Mouse (Mus musculus) layer of hippocampus, postnatal 25 days (tissue): Measurements from ENCODE around the gene Elk3. TPM values are rescaled to one million over a fixed set of nuclear protein-coding genes. Genes with fewer than 3 reads are reported as not detected.

Source experiments
- DNase-seq, 2 experiments: peaks; one replicate each; pipeline ENCODE4 v3.0.0; 2022; ENCODE audit warnings: mixed read lengths in 2 of 2, low spot score in 1 of 2; ENCODE audit errors: extremely low spot score in 1 of 2
- total RNA-seq, 2 experiments: library from RNA; stranded (reverse); gene quantifications; 2 replicates each; pipeline ENCODE4 v1.2.3; 2021

The Elk3 gene
- total RNA-seq, 2 experiments from 2014 or later: 7.6 to 8.5 TPM

DNA sequence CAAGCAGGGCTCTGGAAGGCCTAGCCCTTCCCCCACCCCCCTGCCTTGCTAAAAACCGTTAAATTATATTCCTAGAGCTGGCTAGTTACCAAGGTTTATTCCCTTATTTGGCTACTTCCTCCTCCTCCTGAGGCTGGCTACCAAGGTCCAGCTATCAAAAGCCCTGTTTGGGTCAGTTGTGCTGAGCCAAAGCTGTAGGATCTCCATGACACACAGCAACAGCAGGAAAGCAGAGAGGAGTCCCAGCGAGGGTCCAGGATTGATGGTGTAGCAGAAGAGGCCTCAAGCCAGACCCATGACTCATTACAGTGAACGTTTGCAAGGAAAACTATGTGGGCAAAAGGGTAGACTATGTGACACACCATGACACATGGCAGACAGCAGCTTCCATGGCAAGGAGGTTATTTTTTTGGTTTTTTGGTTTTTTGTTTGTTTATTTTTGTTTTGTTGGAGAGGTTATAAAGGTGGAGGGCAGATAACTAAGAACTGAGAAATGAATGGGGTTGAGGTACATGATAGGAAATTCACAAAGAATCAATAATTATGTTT is 21.4 kb upstream of the Elk3 start:
- no peak for DNase-seq

- DNase-seq: no peak
These were observed 20.6 kb upstream of the Elk3 start for GRCm38 (mm10) chr10:93331543-93331942.

DNA sequence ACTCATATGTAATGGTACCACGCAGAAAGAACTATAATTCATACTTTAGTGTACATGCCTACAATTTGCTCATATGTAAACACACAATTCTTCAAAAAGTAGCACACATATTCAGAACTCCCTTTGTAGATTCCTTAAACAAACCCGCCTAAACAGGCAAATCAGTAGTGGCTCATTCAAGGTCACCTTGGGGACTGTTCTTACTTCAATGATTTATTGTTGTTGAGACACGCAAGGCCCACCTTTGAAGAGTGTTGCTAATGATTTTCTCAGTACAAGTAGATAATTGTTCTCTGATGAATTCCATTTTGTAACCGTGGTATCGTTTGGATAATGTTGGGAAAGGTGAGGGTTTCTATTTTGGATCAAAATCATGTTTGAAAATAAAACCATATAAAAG is 17.4 kb upstream of the Elk3 start:
- DNase-seq: no peak

- DNase-seq: no peak
These were observed 16.3 kb upstream of the Elk3 start for GRCm38 (mm10) chr10:93327187-93327586.

DNA sequence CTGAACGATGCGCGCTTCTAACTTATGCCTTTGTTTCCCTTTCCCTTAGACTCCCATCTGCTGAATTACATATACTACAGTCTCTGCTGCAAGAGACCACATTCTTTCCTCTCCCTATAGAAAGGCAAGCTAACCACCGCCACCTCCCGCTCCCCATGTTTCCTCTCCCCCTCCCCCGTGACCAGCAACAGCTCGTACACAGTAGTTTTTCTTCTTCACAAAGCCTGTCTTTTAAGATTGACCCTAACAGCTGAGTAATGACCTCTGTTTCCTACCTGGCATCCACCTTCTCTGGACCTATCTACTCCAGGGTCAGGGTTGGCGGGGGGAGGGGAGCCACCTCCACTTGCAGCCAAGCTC is 15.8 kb upstream of the Elk3 start:
- no peak for DNase-seq

DNA sequence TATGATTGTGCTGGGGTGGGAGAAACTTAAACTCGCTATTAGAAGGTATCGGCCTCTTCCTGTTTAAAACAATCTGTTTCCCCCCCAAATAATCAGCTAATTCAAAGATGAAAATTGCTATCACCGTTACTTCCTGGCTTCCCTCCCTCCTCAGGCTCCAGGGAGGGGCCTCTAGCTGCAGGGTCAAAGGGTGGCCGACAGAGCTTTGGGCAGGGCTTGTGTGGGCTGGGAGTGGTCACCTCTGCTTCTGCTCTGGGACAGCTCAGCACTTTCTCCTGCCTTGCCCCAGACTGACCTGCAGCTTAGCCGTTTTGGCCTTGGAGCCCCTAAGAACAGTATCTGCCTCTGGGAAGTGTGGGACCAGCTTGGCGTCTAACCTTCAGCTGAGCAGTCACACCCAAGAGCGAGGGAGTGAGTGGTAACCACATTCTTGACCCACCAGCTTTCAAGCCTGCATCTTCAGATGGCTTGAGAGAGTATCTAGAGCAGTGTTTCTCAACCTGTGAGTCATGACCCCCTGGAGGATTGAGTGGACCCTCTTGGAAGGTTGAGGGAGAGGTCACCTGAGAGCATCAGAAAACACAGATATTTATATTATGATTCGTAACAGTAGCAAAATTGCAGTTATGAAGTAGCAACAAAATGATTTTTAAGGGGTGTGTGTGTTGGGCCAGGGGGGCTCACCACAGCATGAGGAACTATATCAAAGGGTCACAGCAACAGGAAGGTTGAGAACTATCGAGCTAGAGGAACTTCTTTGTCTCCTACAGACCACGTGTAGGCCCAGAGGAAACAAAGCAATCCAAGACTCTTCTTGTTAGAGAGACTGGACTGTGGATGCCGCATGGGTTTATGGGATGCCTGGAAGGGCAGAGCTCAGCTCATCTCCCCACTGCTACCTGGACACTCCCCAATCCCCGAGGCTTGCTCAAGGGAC is 15.1 kb upstream of the Elk3 start:
- no peak for DNase-seq

GRCm38 (mm10) chr10:93325369-93325768 is 14.4 kb upstream of the Elk3 start:
- DNase-seq: no peak

GRCm38 (mm10) chr10:93324438-93324837 is 13.5 kb upstream of the Elk3 start:
- no peak for DNase-seq

DNA sequence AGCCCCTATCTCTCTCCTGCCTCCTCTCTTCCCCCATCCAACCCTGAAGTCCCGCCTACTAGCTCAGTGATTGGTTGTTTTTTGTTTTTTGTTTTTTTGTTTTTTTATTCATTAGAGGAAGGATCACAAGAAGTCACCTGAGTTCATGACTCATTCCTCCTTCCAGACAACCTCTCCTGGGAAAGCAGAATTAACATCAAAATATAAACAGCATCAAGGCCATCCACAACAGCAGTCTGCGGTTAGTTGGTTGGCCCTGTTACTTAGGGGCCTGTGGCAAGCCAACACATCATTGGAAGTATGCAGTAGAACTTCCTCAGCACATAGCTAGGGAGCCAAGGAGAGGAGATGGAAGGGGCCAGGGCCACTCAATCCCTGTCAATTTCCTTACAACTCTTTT is 12.7 kb upstream of the Elk3 start:
- no peak for DNase-seq

GRCm38 (mm10) chr10:93321763-93322162 is 10.8 kb upstream of the Elk3 start:
- DNase-seq: no peak

GRCm38 (mm10) chr10:93320148-93320547 is 9.2 kb upstream of the Elk3 start:
- no peak for DNase-seq

GRCm38 (mm10) chr10:93319526-93320063 is 8.7 kb upstream of the Elk3 start:
- no peak for DNase-seq

DNA sequence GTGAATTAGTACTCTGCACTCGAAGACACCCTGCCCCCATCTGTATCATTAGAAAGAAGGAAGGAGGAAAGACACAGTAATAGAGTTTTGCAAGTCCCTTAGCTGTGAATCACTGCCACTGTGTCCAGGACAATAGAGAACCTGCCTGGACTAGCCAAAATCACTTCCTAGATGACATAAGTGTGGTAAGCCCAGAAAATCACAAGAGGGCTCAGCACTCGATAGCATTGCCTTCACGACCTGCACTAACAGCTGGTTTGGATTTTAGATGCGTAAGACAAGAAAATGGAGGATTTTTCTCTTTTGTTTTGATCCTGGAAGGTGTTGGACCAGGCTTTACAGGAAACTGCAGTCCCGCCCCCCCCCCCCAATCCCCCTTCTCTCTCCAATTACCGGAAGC is 6.0 kb upstream of the Elk3 start:
- DNase-seq: no peak

DNA sequence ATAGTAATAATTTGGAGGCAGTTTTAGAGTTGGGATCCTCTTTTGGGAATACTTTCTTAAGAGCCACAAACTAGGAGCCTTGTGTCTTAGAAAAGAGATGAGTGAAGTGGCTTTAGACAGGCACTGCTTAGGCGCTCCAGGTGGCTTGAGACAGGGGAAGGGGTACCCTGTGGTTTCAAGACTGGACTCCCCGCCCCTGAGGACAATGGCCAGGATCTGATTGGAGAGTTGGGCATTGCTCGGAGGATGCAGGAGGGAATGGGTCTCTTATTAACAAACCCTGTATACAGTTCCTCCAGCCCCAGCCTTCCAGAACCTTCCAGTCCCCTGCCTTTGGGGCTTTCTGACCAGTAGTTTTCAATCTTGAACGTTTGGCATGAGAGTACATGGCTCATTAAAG is 641 bp upstream of the Elk3 start:
- no peak for DNase-seq

GRCm38 (mm10) chr10:93309934-93310621 is 857 bp downstream of the Elk3 start:
- no peak for DNase-seq

DNA sequence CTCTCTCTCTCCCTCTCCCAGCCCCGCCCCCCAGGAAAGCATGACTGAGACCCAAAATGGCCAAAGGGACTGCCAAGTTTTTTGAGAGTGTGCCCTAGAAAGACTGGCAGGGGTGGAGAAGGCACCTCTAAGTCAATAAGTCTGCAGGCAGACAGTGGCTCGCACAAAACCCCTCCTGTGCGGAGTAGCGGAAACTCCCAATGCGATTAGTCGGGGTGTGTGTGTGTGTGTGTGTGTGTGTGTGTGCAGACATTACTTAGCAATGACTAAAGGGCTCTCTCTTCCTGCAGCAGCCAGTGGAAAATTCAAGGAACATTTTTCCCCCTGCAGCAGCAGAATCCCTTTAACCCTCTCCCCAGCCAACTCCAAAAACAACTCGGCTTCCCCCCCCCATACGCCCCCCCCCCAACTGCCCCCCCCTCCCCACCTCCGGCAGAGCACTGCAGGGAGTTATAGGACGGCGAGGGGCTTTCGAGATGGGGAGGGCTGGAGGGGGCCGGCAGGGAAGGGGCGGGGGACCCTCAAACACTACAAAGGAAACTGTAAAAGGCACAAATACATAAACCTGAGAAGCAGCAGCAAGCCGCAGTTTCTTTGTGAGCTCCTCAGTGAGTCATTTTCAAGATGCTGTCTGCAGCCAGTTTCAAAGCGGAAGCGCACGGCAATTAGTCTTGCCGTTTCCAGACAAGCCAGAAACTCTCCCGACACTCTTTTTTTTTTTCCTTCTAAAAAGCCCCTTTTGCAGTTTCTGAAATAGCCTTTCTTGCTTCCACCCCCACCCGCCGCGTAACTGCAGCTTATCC is 1.6 kb downstream of the Elk3 start:
- no peak for DNase-seq

GRCm38 (mm10) chr10:93306367-93306766 is 4.6 kb downstream of the Elk3 start:
- no peak for DNase-seq

GRCm38 (mm10) chr10:93305946-93306345 is 5.0 kb downstream of the Elk3 start:
- DNase-seq: no peak

DNA sequence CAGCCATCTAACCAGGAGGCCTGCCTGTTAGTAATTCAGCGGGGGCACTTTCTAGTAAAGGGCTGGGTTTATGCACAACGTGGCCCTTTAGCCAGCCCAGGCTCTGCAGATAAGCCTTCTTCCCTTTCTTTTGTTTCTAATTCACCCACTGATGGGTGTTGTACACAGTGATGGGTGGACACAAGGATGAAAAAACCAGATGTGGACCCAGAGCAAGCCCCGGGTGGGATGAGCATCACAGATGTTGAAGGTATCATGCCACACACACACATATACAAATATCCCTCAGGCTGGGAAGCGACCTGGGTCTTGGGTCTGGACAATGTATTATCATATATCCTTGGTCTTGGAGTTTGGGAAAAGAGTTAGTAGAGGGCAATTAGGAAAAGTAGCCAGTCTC is 7.7 kb downstream of the Elk3 start:
- DNase-seq: no peak

DNA sequence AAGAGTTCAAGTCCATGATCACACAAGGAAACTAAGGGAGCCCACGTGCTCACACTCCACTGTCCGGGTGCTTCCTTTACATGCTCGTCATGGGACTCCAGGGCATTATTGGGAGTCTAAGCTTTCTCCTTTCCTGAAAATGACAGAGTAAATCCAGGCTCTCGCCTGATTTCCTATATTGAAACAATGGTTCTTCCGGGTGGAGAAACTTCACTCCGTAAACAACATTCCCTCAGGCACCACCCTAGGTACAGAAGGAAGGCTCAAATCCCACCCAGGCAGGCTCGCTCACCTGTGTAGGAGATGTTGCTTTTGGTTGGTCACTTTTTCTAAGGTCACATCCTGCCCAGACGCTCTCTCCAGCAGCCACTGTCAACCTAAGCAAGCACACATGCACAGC is 9.1 kb downstream of the Elk3 start:
- DNase-seq: no peak

- no peak for DNase-seq
These were observed 12.7 kb downstream of the Elk3 start for GRCm38 (mm10) chr10:93298208-93298607.
